Mouse (Mus musculus) stomach, embryonic 14.5 days (tissue): ENCODE data around the gene Rnf113a2. TPM values are rescaled to one million over a fixed set of nuclear protein-coding genes. Genes with fewer than 3 reads are reported as not detected.

Source experiments
- ATAC-seq: fragments of 200-750 bp; cut with Nextera tagmentation; 2 replicates; pipeline ENCODE4 v1.8.0; 2017; ENCODE audit warnings: low read depth, moderate TSS enrichment; ENCODE audit not compliant: insufficient number of reproducible peaks, insufficient read depth, low FRiP score
- H3K27ac ChIP-seq: fragments of 300-500 bp; sonication (generic); 2 replicates; pipeline ENCODE4 v1.5.1; 2014; ENCODE audit warnings: mild to moderate bottlenecking, low read length, moderate library complexity, mixed read lengths
- H3K27me3 ChIP-seq: fragments of 300-500 bp; sonication (generic); 2 replicates; pipeline ENCODE4 v1.6.1; 2014; ENCODE audit warnings: low read length, control low read depth, mixed read lengths; ENCODE audit not compliant: control insufficient read depth, insufficient read depth
- H3K36me3 ChIP-seq: fragments of 300-500 bp; sonication (generic); 2 replicates; pipeline ENCODE4 v1.6.1; 2014; ENCODE audit warnings: mild to moderate bottlenecking, control low read depth, low read length, moderate library complexity, mixed read lengths; ENCODE audit not compliant: control insufficient read depth, insufficient read depth
- H3K4me1 ChIP-seq: fragments of 300-500 bp; sonication (generic); 2 replicates; pipeline ENCODE4 v1.6.1; 2014; ENCODE audit warnings: low read length, control low read depth, mixed read lengths; ENCODE audit not compliant: control insufficient read depth, insufficient read depth
- H3K4me2 ChIP-seq: fragments of 300-500 bp; sonication (generic); replicated peaks from 2 replicates; pipeline ENCODE4 v1.6.1; 2014; ENCODE audit warnings: low read depth, low read length, control low read depth
- H3K4me3 ChIP-seq: fragments of 300-500 bp; sonication (generic); 2 replicates; pipeline ENCODE4 v1.5.1; 2014; ENCODE audit warnings: low read depth, low read length, control low read depth
- H3K9ac ChIP-seq: fragments of 300-500 bp; sonication (generic); replicated peaks from 2 replicates; pipeline ENCODE4 v1.6.1; 2014; ENCODE audit warnings: low read depth, mild to moderate bottlenecking, control low read depth, low read length, moderate library complexity, mixed read lengths
- H3K9me3 ChIP-seq: fragments of 300-500 bp; sonication (generic); 2 replicates; pipeline ENCODE4 v1.6.1; 2016; ENCODE audit warnings: low read depth, low read length, control low read depth; ENCODE audit not compliant: control insufficient read depth
- WGBS: fragments of 180-500 bp; shearing (Covaris S2); extraction: QIAGEN DNeasy Blood & Tissue Kit; methylation state at CpG from one replicate; pipeline ENCODE4 v1.1.7; 2014; 5-methylcytosine and 5-hydroxymethylcytosine counted together
- polyA plus RNA-seq: library from polyadenylated mRNA; unstranded; fragments of >200 nt; fragmentation: Nextera tagmentation; extraction: Ambion mirVana; gene quantifications from 2 replicates; pipeline ENCODE4 v1.2.1, GENCODE M21; 2014

The Rnf113a2 gene
- polyA plus RNA-seq, 1 experiment from 2014 or later: 26.0 TPM

DNA sequence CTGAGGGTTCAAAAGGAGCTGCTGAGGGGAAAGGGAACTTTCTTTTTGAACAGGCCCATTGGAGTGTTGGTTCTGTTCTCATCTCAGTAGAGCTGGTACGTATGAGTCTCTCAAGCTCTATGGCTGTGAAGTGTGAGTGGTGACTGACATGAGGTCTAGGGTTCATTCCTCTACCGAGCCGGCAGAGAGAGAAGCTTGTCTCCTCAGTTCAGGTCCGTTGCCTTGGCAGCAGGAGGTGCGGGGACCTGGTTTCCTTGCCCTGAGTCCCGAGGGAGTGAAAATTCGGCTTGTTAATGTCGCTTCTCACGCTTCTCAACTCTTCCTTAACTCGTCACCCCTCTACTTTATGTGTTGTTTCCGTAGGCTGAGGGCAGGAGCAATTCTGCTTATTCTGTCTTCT is 34.8 kb downstream of the Rnf113a2 start:
- Histone ChIP-seq H3K9ac (peak overlapping the region; percentile 22), H3K27me3 (no peaks in the 10 kb centered on the region), H3K27ac (no peak overlapping the region), H3K4me2 (peak overlapping the region; percentile 58), H3K4me1 (peaks cover 8% of the 10 kb centered on the region; the same call in 1 of the 2 replicates), H3K36me3 (no peaks in the 10 kb centered on the region), H3K9me3 (no peaks in the 10 kb centered on the region), H3K4me3 (peak overlapping the region; percentile 60)
- ATAC-seq: no peak
- under 1% methylated on average over 11 of the region's 11 CpGs for WGBS

DNA sequence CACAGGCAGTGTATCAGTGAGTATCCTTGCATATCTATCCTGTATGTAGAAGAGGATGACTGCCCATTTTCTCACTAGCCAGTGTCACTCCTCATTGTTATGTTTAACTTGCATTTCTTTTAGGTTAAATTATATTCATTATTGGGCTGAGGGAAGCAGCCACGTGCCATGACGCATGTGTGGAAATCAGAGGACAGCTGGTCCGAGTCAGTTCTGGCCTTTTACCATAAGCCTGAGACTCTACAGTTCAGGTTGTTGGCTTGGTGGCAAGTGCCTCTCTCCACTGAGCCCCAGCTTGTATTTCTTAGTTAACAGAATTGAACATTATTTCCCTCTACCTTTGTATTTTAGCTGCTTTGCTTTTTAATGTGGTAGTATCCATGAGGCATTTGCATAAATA is 39.9 kb downstream of the Rnf113a2 start:
- H3K36me3 ChIP-seq: peaks cover 12% of the 10 kb centered on the region; the same call in 1 of the 2 replicates
- H3K4me3 ChIP-seq: no peak overlapping the region
- ATAC-seq: no peak
- H3K4me1 ChIP-seq: no peaks in the 10 kb centered on the region
- no peaks in the 10 kb centered on the region for H3K27me3 ChIP-seq
- H3K4me2 ChIP-seq: no peak overlapping the region
- WGBS: 96% methylated on average over 3 of the region's 3 CpGs
- no peak overlapping the region for H3K27ac ChIP-seq
- H3K9me3 ChIP-seq: no peaks in the 10 kb centered on the region
- no peak overlapping the region for H3K9ac ChIP-seq

- H3K27me3 ChIP-seq: no peaks in the 10 kb centered on the region
- peaks cover 16% of the 10 kb centered on the region; the same call in 1 of the 2 replicates for H3K36me3 ChIP-seq
- no peak overlapping the region for H3K4me3 ChIP-seq
- no peaks in the 10 kb centered on the region for H3K4me1 ChIP-seq
- H3K9ac ChIP-seq: no peak overlapping the region
- whole genome bisulfite sequencing: 70% methylated on average over 1 of the region's 1 CpGs
- H3K4me2 ChIP-seq: no peak overlapping the region
- ATAC-seq: no peak
- no peaks in the 10 kb centered on the region for H3K9me3 ChIP-seq
- H3K27ac ChIP-seq: no peak overlapping the region
Observed at GRCm38 (mm10) chr12:84459845-84460244, 42.8 kb downstream of the Rnf113a2 start.

DNA sequence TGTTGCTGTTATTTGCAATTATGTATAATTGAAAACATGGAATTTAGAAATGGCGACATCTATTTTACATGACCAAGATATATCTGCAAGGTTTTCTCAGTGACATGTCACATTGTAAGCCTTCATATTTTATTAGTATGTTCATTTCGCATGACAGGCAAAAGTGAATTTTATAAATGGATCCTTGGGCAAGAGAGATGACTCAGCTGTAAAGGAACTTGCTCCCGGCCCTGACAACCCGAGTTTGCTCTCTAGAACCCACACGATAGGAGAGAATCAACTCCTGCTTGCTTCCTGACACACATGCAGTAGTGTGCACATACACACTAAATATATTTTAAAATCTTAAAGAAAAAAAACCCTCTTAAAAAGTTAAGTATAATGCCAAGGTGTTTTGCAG is 44.4 kb downstream of the Rnf113a2 start:
- H3K4me3 ChIP-seq: no peak overlapping the region
- H3K27ac ChIP-seq: no peak overlapping the region
- H3K4me2 ChIP-seq: no peak overlapping the region
- H3K4me1 ChIP-seq: no peaks in the 10 kb centered on the region
- H3K9me3 ChIP-seq: no peaks in the 10 kb centered on the region
- ATAC-seq: no peak
- WGBS: 90% methylated on average over 5 of the region's 5 CpGs
- H3K9ac ChIP-seq: no peak overlapping the region
- H3K27me3 ChIP-seq: no peaks in the 10 kb centered on the region
- H3K36me3 ChIP-seq: peaks cover 18% of the 10 kb centered on the region; the same call in 1 of the 2 replicates

GRCm38 (mm10) chr12:84462856-84463255 is 45.9 kb downstream of the Rnf113a2 start:
- H3K4me2 ChIP-seq: no peak overlapping the region
- no peaks in the 10 kb centered on the region for H3K9me3 ChIP-seq
- 78% methylated on average over 3 of the region's 3 CpGs for WGBS
- H3K27me3 ChIP-seq: no peaks in the 10 kb centered on the region
- no peak for ATAC-seq
- no peak overlapping the region for H3K27ac ChIP-seq
- H3K9ac ChIP-seq: no peak overlapping the region
- no peak overlapping the region for H3K4me3 ChIP-seq
- H3K4me1 ChIP-seq: no peaks in the 10 kb centered on the region
- peaks cover 20% of the 10 kb centered on the region; the same call in 1 of the 2 replicates for H3K36me3 ChIP-seq

Other genes with a start within 250 kb of the Rnf113a2 start
- gene Elmsan1, start 198.3 kb upstream of the Rnf113a2 start, polyA plus RNA-seq: 10.2 and 10.6 TPM in 2 replicates
- 18.5 and 19.9 TPM in 2 replicates for gene Ptgr2, start 132.0 kb upstream of the Rnf113a2 start, polyA plus RNA-seq
- gene Zfp410, start 100.3 kb upstream of the Rnf113a2 start, polyA plus RNA-seq: 76.9 and 77.0 TPM in 2 replicates
- 52.6 and 52.7 TPM in 2 replicates for gene Coq6, start 55.5 kb upstream of the Rnf113a2 start, polyA plus RNA-seq
- 2.7 and 3.4 TPM in 2 replicates for gene Fam161b, start 55.4 kb upstream of the Rnf113a2 start, polyA plus RNA-seq
- gene Entpd5, start 8.2 kb upstream of the Rnf113a2 start, polyA plus RNA-seq: 15.0 and 15.8 TPM in 2 replicates
- 1.00 and 1.5 TPM in 2 replicates for gene Bbof1, start 8.1 kb upstream of the Rnf113a2 start, polyA plus RNA-seq
- gene Aldh6a1, start 33.8 kb downstream of the Rnf113a2 start, polyA plus RNA-seq: 35.5 and 40.1 TPM in 2 replicates
- gene Lin52, start 34.2 kb downstream of the Rnf113a2 start, polyA plus RNA-seq: 20.4 and 23.0 TPM in 2 replicates
- gene Vsx2, start 152.6 kb downstream of the Rnf113a2 start, polyA plus RNA-seq: not detected in 2 replicates
- gene Abcd4, start 200.2 kb downstream of the Rnf113a2 start, polyA plus RNA-seq: 13.4 and 15.0 TPM in 2 replicates
- not detected in 2 replicates for gene Vrtn, start 223.8 kb downstream of the Rnf113a2 start, polyA plus RNA-seq